Mouse (Mus musculus) forebrain, embryonic 14.5 days (tissue): Measurements from ENCODE around the gene Agbl4. TPM values are rescaled to one million over a fixed set of nuclear protein-coding genes. Genes with fewer than 3 reads are reported as not detected.

Experiments used
- ATAC-seq: fragments of 200-750 bp; cut with Nextera tagmentation; 2 replicates; pipeline ENCODE4 v1.8.0; 2017; ENCODE audit warnings: mild to moderate bottlenecking, moderate library complexity
- DNase-seq: peaks from one replicate; pipeline ENCODE4 v3.0.0-alpha.2; 2015; ENCODE audit warnings: low spot score
- H3K27ac ChIP-seq: fragments of 300-500 bp; sonication (generic); 2 replicates; pipeline ENCODE4 v1.5.1; 2014; ENCODE audit warnings: low read depth, mild to moderate bottlenecking, control low read depth, low read length, moderate library complexity
- H3K27me3 ChIP-seq: fragments of 300-500 bp; sonication (generic); replicated peaks from 2 replicates; pipeline ENCODE4 v1.6.1; 2014; ENCODE audit warnings: low read length, control low read depth, mixed read lengths; ENCODE audit not compliant: control insufficient read depth, insufficient read depth
- H3K36me3 ChIP-seq: fragments of 300-500 bp; sonication (generic); 2 replicates; pipeline ENCODE4 v1.6.1; 2014; ENCODE audit warnings: low read length, control low read depth; ENCODE audit not compliant: control insufficient read depth, insufficient read depth
- H3K4me1 ChIP-seq: fragments of 300-500 bp; sonication (generic); 2 replicates; pipeline ENCODE4 v1.6.1; 2014; ENCODE audit warnings: antibody characterized with exemption, low read length, control low read depth; ENCODE audit not compliant: control insufficient read depth, insufficient read depth
- H3K4me2 ChIP-seq: fragments of 300-500 bp; sonication (generic); 2 replicates; pipeline ENCODE4 v1.6.1; 2014; ENCODE audit warnings: mild to moderate bottlenecking, control low read depth, low read length
- H3K4me3 ChIP-seq: fragments of 300-500 bp; sonication (generic); 2 replicates; pipeline ENCODE4 v1.5.1; 2014; ENCODE audit warnings: low read depth, low read length, control low read depth
- H3K9ac ChIP-seq: fragments of 300-500 bp; sonication (generic); 2 replicates; pipeline ENCODE4 v1.6.1; 2014; ENCODE audit warnings: mild to moderate bottlenecking, low read length, control low read depth, moderate library complexity
- H3K9me3 ChIP-seq: fragments of 300-500 bp; sonication (generic); replicated peaks from 2 replicates; pipeline ENCODE4 v1.6.1; 2016; ENCODE audit warnings: low read length, control low read depth, mixed read lengths; ENCODE audit not compliant: control insufficient read depth
- WGBS: fragments of 180-500 bp; shearing (Covaris S2); extraction: QIAGEN DNeasy Blood & Tissue Kit; methylation state at CpG from one replicate; pipeline ENCODE4 v1.1.7; 2014; 5-methylcytosine and 5-hydroxymethylcytosine counted together
- polyA plus RNA-seq: library from polyadenylated mRNA; unstranded; fragments of >200 nt; fragmentation: Nextera tagmentation; extraction: Ambion mirVana; gene quantifications from 2 replicates; pipeline ENCODE4 v1.2.1, GENCODE M21; 2014

Agbl4 gene
- polyA plus RNA-seq, 1 experiment from 2014 or later: 2.3 TPM

- Histone ChIP-seq H3K4me3 (no peak overlapping the region), H3K9me3 (no peaks in the 10 kb centered on the region), H3K4me2 (no peak overlapping the region), H3K9ac (no peak overlapping the region), H3K4me1 (no peaks in the 10 kb centered on the region), H3K36me3 (no peaks in the 10 kb centered on the region), H3K27me3 (no peaks in the 10 kb centered on the region), H3K27ac (no peak overlapping the region)
- ATAC-seq (no peak), DNase-seq (no peak)
Observed at GRCm38 (mm10) chr4:111377159-111377558, 979.7 kb downstream of the Agbl4 start.

- no peaks in the 10 kb centered on the region for H3K4me1 ChIP-seq
- H3K36me3 ChIP-seq: no peaks in the 10 kb centered on the region
- no peak overlapping the region for H3K4me3 ChIP-seq
- no peak overlapping the region for H3K9ac ChIP-seq
- H3K27ac ChIP-seq: no peak overlapping the region
- H3K9me3 ChIP-seq: no peaks in the 10 kb centered on the region
- no peak overlapping the region for H3K4me2 ChIP-seq
- H3K27me3 ChIP-seq: no peaks in the 10 kb centered on the region
- DNase-seq: no peak
- 89% methylated on average over 3 of the region's 3 CpGs for WGBS
- no peak for ATAC-seq
Observed at GRCm38 (mm10) chr4:111378071-111378470, 980.6 kb downstream of the Agbl4 start.

- Histone ChIP-seq H3K4me1 (no peaks in the 10 kb centered on the region), H3K4me3 (no peak overlapping the region), H3K9ac (no peak overlapping the region), H3K36me3 (no peaks in the 10 kb centered on the region), H3K27me3 (no peaks in the 10 kb centered on the region), H3K9me3 (no peaks in the 10 kb centered on the region), H3K27ac (no peak overlapping the region), H3K4me2 (no peak overlapping the region)
- DNase-seq (no peak), ATAC-seq (no peak)
- 94% methylated on average over 2 of the region's 2 CpGs for WGBS
Observed at GRCm38 (mm10) chr4:111383101-111383500, 985.6 kb downstream of the Agbl4 start.

- ATAC-seq (no peak), DNase-seq (no peak)
- Histone ChIP-seq H3K9me3 (no peaks in the 10 kb centered on the region), H3K4me1 (no peaks in the 10 kb centered on the region), H3K36me3 (no peaks in the 10 kb centered on the region), H3K27ac (no peak overlapping the region), H3K9ac (no peak overlapping the region), H3K4me2 (no peak overlapping the region), H3K27me3 (no peaks in the 10 kb centered on the region), H3K4me3 (no peak overlapping the region)
Observed at GRCm38 (mm10) chr4:111390736-111391135, 993.3 kb downstream of the Agbl4 start.

GRCm38 (mm10) chr4:111399784-111400183 lies 1002.3 kb downstream of the Agbl4 start:
- Histone ChIP-seq H3K9ac (no peak overlapping the region), H3K4me1 (no peaks in the 10 kb centered on the region), H3K27ac (no peak overlapping the region), H3K36me3 (no peaks in the 10 kb centered on the region), H3K27me3 (no peaks in the 10 kb centered on the region), H3K4me2 (no peak overlapping the region), H3K9me3 (no peaks in the 10 kb centered on the region), H3K4me3 (no peak overlapping the region)
- DNase-seq (no peak), ATAC-seq (no peak)

- no peaks in the 10 kb centered on the region for H3K27me3 ChIP-seq
- DNase-seq: peak; percentile 21
- H3K36me3 ChIP-seq: no peaks in the 10 kb centered on the region
- no peak overlapping the region for H3K4me2 ChIP-seq
- 33% methylated on average over 2 of the region's 2 CpGs for WGBS
- H3K9ac ChIP-seq: no peak overlapping the region
- ATAC-seq: no peak
- H3K4me3 ChIP-seq: no peak overlapping the region
- no peaks in the 10 kb centered on the region for H3K4me1 ChIP-seq
- no peak overlapping the region for H3K27ac ChIP-seq
- H3K9me3 ChIP-seq: no peaks in the 10 kb centered on the region
Observed at GRCm38 (mm10) chr4:111400676-111401075, 1003.2 kb downstream of the Agbl4 start.

GRCm38 (mm10) chr4:111403243-111403642 lies 1005.8 kb downstream of the Agbl4 start:
- ATAC-seq (no peak), DNase-seq (no peak)
- Histone ChIP-seq H3K9ac (no peak overlapping the region), H3K9me3 (no peaks in the 10 kb centered on the region), H3K4me3 (no peak overlapping the region), H3K27ac (no peak overlapping the region), H3K27me3 (no peaks in the 10 kb centered on the region), H3K4me2 (no peak overlapping the region), H3K4me1 (no peaks in the 10 kb centered on the region), H3K36me3 (no peaks in the 10 kb centered on the region)
- WGBS: 55% methylated on average over 1 of the region's 1 CpGs

- 91% methylated on average over 4 of the region's 4 CpGs for WGBS
- ATAC-seq: no peak
Observed at GRCm38 (mm10) chr4:111410731-111411130, 1013.3 kb downstream of the Agbl4 start.

GRCm38 (mm10) chr4:111414399-111414798 lies 1016.9 kb downstream of the Agbl4 start:
- DNase-seq (no peak), ATAC-seq (peak; percentile 35)
- Histone ChIP-seq H3K4me2 (peak overlapping the region; percentile 77), H3K4me1 (peaks cover 13% of the 10 kb centered on the region), H3K36me3 (0 out of 2 replicates have a peak, but pooled peaks cover 4% of the 10 kb centered on the region), H3K27ac (peak overlapping the region; percentile 89; the same call in 1 of the 2 replicates), H3K9me3 (no peaks in the 10 kb centered on the region), H3K4me3 (peak overlapping the region; percentile 81), H3K9ac (peak overlapping the region; percentile 99), H3K27me3 (no peaks in the 10 kb centered on the region)
- WGBS: 0% methylated on average over 6 of the region's 6 CpGs

More at GRCm38 (mm10) chr4:111410731-111411130, 1013.3 kb downstream of the Agbl4 start:
- no peak overlapping the region for H3K4me2 ChIP-seq
- DNase-seq: no peak
- H3K27ac ChIP-seq: no peak overlapping the region
- no peaks in the 10 kb centered on the region for H3K27me3 ChIP-seq
- no peaks in the 10 kb centered on the region for H3K9me3 ChIP-seq
- no peak overlapping the region for H3K4me3 ChIP-seq
- H3K36me3 ChIP-seq: no peaks in the 10 kb centered on the region
- peaks cover 6% of the 10 kb centered on the region for H3K4me1 ChIP-seq
- H3K9ac ChIP-seq: no peak overlapping the region
